Mouse (Mus musculus) common myeloid progenitor, adult 5-6 weeks (primary cell): ENCODE results near the gene Fam208a. TPM values are rescaled to one million over a fixed set of nuclear protein-coding genes. Genes with fewer than 3 reads are reported as not detected.
A peak's percentile ranks its signal among the peaks of the same experiment; 100 is the strongest.

Experiments used
- ATAC-seq: replicated peaks from 2 replicates; pipeline ENCODE4 v1.8.0; 2016; ENCODE audit warnings: low read depth, mild to moderate bottlenecking, moderate TSS enrichment, inconsistent platforms; ENCODE audit not compliant: poor library complexity, severe bottlenecking
- total RNA-seq: library from RNA; stranded (forward); fragments of 200-1000, 187-1606 nt; gene quantifications from 2 replicates; pipeline ENCODE4 v1.2.3, GENCODE M21; 2017

Gene Fam208a
- total RNA-seq, result 36.1 and 37.9 TPM in 2 replicates

DNA sequence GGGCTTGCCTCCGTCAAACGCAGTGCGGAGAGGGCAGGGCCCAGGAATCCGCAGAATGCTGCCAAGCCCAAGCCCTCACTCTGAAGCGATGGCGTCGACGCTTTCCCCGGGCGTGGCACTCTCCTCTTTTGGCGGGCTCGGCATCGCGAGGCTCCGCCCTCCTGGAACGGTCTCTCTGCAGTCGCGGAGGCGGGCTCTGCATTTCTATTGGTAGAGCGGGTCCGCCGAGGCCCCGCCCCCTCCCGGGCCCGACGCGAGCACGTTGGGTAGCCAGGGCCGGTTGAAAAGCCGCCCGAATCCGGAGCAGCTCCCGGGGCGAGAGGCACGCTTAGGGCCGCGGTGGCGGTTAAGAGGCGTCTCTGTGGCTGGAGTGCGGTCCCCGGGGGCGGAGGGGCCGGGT lies at the start of gene Fam208a:
Gene Fam208a (plus strand): TSS at position 262 of the 400 bp plus-strand sequence.
- ATAC-seq, result peak; percentile 92

DNA sequence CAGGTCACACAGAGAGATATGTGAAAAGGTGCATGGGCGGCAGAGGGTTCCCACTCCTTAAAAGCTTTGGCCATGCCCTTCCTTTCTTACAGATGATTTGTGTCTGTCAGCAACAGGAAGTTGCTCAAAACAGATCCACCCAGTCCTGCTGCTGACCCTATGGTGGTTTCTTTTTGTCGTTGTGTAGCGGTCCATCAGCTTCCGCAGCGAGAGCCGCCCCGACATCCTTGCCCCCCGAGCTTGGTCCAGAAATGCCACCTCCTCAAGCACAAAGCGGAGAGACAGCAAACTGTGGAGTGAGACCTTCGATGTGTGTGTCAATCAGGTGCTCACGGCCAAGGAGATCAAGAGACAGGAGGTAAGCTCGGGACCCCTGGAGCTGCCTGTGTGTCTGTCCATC lies 49.2 kb upstream of the Fam208a start:
- ATAC-seq, result peak; percentile 74

DNA sequence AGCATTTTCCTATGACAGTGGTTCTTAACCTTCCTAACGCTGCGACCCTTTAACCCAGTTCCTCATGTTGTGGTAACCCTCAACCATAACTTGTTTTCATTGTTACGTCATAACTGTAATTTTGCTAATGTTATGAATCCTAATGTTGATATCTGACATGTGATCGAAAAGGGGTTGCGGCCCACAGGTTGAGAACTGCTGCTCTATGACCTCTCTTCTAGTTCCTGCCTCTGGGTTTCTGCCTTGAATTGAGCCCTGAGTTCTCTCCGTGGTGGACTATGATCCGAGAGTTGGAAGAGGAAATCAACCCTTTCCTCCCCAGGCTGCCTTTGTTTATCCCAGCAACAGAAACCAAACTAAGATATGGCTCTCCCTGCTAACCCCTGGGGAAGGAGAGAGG lies 47.2 kb upstream of the Fam208a start:
- ATAC-seq, result peak; percentile 53

DNA sequence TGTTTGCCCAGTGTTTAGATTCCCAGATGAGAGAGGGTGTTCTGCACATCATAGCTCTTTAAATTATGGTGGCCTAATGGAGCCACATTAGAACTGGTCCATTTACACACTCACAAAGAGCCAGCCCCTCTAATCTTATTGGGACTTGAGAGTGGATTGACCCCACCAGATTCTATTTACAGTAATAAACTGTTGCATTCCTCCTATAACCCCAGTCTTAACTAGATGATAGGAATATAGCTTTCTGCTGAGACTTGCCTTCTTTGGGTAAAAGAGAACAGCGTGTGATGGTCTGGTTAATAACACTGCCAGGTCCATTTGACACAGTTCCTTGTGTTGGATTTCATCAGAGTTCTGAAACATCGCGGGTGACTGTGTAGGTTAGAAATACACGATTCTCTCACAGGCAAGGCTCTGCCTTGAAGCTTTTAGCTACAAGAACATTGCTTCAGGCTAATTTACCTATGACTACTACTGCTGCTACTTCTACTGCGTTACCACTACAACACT lies 45.3 kb upstream of the Fam208a start:
- no peak for ATAC-seq

DNA sequence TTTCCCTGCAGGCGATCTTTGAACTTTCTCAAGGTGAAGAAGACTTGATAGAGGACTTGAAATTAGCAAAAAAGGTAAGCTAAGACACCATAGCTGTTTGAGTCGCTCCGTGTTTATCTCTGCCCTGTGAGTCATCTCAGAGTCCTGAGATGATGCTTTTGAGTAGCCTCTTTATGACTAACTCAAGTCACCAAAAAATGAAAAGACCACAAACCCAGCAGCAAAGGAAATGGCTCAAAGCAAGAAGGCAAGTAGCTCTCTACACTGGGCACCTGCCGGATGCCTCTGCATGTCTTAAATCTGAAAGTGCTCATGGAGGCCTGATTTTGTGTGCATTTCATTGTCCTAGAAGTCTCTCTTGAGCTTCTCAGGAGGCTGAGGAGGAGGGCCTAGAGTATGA lies 44.5 kb upstream of the Fam208a start:
- ATAC-seq, result no peak

DNA sequence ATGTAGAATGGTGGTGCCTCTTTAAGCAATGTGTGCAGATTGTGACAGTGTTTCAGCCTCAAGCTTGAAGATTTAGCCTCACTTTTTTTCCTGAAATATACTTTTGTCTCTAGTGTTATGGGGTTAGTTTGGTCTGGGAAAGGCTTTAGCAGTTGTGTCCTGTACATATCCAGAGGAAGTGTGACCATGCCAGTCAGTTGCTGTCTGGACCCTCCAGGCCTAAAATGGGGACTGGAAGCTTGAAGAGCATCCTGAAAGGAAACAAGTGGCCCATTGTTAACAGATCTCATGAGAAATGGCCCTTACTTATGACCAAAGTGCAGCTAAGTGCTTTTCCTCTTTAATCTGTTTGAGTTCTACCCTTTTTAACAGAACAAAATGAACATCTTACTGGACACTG lies 40.0 kb upstream of the Fam208a start:
- no peak for ATAC-seq

DNA sequence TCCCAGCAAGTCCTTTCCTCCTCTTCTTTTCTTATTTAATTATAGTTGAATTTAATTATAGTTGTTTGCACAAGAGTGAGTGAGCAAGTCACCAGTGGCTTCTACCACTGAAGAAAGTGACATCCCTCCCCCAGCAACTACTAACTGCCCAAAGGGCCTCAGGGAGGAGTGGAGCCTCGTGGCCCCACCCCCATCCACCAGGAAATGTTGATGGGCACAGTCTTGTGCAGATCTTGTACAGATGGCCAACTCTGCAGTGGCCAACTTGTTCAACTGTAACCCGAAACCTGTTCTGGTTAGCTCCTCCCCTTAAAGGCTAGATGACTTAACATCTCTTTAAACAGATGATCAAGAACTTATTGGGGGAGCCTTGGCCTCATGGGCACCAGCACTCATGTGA lies 38.9 kb upstream of the Fam208a start:
- no peak for ATAC-seq

DNA sequence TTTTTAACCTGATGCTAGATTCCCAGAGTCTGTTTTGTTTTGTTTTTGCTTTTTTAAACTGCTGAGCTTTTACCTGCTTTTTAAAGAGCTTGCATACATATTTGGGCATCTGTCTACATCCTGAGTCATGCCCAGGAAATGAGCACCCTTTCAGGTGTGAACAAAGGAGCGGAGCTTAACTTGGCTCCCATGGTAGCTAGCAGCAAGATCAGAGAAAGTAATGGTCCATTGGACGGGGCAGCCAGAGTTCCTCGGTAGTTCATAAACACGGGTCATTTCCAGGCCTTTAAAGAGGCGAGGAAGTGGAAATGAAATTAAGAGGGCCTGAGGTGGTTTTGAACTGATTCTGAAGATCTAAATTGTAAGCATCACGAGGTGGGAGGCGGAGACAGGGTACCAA lies 38.0 kb upstream of the Fam208a start:
- no peak for ATAC-seq

DNA sequence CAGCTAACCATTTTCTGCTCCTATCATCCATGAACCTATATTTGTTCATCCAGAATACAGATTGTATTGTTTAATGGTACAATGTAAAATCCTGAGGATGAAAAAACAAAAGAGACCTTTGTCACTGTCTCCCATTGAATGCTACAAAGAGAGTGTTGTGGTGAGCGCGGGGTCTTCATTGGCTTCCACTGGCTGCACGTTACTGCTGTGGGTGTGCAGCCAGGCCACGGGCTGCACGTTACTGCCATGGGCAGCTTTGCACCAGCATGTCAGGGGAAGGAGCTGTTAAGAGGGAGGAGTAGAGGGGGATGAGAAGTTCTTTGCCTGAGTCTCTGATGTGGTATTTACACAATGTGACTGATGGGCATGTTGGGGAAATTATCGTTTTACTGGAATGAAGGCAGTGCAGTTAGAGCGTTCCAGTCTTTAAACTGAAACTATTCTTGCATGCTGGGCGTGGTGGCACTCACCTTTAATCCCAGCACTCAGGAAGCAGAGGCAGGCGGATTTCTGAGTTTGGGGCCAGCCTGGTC lies 36.8 kb upstream of the Fam208a start:
- no peak for ATAC-seq

DNA sequence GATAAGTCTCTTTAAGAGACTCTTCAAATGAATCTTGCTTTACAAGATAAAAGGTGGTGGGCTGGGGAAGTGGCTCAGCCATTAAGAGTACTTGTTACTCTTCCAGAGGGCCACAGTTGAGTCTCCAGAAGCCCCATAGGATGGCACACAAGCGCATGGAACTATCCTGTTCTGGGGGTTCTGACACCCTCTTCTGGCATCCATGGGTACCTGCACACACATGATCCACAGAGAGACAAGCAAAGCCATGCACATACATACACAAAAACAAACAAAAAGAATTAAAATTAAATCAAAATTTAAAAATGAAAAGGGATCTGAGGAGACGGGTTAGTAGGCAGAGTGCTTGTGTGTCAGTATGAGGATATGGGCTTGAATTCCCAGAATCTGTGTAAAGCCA lies 36.0 kb upstream of the Fam208a start:
- peak; percentile 40; the same call in 1 of the 2 replicates for ATAC-seq

DNA sequence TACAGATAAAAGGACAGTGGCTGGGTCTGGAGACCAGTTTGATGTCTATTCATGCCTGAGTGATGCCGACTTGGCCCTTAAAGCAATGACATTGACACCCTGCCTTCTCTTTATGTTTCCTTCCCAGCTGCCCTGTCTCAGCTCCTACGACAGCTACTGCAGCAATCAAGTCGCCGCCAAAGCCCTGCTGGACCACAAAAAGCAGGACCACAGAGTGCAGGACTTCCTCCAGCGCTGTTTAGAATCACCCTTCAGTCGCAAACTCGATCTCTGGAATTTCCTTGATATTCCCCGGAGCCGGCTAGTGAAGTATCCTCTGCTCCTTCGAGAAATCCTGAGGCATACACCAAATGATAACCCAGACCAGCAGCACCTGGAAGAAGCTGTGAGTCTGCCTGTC lies 34.8 kb upstream of the Fam208a start:
- ATAC-seq, result no peak

DNA sequence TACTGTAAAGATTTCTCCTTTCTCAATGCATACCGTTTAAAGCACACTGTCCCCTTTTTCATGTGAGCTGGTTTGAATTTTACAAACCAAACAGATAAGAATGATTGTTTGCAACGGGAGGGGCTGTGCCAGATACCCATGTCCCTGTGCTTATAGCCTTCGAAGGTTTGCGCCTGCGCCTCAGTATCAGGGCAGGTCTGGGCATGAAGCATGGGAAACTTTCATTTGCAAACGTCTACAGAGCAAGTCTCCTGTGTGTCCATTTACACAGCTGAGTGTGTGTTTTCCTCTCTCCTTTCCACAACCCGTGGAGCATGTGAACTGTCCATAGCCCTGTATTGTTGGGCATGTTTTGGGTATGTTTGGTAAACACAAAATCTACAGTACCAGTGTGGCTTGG lies 32.2 kb upstream of the Fam208a start:
- ATAC-seq, result no peak

DNA sequence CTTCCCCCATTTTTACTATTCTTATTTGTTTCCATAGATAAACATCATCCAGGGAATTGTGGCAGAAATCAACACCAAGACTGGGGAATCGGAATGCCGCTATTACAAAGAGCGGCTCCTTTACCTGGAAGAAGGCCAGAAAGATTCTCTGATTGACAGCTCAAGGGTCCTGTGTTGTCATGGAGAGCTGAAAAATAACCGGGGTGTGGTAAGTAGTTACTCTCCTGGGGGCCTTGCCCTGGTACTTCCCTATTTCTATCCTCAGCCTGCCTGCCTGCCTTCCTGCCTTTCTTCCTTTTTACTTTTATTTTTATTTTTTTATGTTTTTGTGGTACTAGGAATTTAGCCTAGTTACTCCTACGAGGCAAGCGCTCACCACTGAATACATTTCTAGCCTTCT lies 31.1 kb upstream of the Fam208a start:
- peak; percentile 96 for ATAC-seq

DNA sequence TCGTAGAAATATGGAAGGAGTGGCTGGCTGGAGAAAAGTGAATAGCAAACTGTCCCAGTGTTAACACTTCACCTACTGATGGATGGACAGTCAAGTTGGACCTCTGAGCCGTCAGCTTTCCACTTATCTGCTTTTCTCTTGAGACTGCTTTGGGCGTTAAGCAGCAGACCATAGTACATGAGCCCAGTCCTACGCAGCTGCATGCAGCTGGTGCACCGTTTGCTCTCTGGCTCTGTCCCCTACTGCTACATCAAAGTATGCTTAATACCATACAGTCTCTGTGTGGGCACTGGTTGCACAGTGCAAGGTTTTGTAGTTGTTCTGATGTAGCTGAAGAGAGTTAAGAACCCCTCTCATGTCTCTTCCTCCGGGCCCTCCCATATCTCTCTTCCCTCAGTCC lies 28.1 kb upstream of the Fam208a start:
- ATAC-seq, result no peak

DNA sequence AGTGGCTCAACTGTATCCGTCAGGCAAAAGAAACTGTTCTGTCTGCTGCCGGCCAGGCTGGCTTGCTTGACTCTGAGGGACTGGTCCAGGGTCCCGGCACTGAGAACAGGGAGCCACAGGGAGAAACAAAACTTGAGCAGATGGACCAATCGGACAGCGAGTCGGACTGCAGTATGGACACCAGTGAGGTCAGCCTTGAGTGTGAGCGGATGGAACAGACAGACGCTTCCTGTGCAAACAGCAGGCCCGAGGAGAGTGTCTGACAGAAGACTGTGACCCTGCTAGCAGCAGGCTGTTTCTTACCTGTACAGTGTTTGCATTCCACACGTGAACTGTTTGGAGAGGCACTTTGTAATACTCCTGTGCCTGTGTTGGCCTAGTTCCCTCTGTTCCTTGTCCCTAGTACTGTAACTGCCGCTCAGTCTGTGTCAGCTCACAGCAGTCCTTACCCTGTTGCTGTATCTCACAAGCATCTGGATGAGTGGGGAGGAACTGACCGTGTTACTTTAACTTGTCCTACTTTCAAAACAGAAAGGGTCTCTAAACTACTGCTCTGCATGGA lies 26.8 kb upstream of the Fam208a start:
- no peak for ATAC-seq

DNA sequence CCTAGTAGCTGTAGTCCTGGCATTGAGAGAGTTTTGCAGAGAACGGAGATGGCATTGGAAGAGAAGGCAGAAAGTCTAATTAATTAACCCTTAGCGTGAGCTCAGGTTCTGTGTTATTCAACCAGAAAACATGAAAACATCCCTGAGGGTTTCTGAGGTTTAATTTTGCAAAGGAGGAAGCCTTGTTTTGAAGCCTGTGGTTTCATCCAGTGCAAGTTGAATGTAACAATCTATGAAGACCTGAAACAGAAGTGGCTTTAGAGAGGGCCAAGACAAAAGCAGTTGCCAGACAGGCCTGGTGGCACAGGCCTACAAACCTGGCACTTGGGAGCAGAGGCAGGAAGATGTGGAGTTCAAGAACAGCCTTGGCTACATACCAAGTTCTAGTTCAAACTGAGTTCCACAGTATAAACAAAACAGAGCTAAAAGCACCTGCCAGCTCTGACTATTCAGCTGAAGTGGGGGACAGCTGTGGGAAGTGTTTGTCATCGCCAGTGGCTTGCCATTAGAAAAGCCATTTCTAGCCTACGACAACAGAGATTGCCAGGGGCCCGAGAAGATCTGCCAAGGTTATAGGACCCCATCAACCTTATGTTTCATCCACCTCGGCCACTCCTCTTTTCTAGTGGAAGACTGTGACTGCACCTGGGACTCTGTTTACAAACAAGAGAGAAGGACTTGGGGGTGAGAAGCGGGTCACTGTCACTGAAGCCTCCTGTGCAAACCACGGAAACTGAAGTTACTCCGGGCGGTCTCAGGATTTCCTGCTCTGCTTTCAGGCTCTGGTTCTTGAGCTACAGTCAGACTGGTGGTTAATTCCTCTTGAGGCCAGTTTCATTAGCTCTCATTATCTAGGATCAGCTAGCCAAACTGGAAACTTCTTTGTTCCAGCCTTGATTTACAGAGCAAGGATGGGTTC lies 26.0 kb upstream of the Fam208a start:
- peak; percentile 31 for ATAC-seq

DNA sequence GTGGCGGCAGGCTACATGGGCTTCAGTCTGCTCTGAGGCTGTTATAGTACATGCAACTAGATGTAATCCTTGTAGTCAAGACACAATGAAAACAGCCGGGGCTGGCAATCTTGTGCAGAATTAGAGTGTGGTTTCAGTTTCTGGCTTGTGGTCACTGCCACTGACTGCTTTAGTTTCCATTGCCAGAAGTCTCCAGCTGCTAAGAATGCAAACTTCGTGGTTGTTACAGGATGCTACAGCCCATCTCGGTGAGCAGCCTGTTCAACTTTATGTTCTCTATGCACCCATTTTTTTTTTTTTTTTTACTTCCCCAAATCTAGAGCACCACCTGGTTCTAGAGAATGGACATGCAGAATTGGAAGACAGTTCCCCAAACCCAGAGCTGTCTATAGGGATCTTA lies 23.2 kb upstream of the Fam208a start:
- ATAC-seq, result peak; percentile 89

DNA sequence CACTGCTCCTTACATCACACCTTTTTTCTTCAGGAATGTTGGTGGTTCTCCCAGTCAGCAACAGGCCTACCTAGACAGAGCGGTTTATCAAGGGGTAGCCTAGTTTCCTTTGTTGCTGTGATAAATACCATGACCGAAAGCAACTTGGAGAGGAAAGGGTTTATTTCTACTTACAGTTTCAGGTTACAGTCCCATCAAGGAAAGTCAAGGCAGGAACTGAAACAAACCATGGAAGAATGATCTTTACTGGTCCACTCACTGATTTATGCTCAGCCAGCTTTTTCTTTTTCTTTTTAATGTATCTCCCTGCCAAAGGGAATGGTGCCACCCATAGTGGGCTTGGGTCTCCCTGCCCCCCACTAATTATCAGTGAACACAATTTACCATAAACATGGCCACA lies 22.7 kb upstream of the Fam208a start:
- ATAC-seq, result no peak

DNA sequence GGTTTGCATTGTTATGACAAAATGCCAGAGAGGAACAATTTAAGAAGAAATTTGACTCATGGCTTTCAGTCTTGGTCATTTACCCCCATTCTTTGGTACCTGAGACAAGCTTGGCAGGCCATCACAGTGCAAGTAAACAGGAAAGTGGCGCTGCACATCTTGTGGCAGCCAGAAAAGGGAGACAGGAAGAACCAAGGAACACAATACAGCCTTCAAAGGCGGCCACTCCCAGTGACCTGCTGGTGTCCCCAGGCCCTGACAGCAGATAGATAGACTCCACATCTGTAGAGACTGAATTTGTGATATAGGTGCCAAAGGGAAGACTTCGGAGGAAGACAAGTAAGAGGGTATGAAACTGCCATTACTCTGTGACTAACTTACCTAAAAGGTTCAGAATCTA lies 20.4 kb upstream of the Fam208a start:
- ATAC-seq, result no peak

DNA sequence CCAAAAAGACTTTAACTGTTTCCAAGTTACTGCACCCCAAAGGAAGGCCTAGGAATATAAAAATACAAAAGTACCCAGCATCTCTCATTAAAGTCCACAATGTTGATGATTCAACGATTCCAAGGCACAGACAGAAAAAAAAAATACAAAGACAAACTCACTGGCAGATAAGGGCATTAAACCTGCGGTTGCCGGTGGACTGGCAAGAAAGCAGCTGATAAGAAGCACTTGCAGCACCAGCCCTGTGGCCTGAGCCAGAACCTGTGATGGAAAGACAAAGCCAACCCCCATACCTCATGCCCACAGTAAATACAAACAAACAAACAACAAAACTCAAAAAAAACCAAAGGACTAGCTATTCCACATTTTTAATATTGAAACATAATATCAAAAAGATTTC lies 19.0 kb upstream of the Fam208a start:
- ATAC-seq, result no peak

DNA sequence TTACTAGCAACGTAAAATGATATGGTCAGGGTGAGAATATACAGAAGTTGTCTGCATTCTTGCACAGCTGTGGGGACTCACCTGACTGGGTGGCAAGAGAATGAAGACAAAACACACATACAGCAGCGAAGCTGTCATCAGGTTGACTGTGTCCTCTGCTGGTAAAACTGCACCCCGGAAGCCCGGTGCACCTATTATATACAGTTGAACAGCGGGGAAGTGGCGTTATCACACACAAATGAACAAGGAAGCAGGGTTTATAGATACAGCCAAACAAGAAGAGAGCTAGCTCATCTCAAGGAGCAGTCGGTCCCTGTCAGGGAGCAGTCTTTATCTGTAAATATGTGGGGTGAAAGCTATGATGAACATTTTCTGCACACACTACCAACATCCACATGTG lies 17.1 kb upstream of the Fam208a start:
- no peak for ATAC-seq
